Mouse (Mus musculus): Measurements from ENCODE around the gene Cd28.

GRCm38 (mm10) chr1:60771771-60772170, 55.2 kb downstream of the Cd28 start:
- TF ChIP-seq POLR2A (IDR thresholded peaks at IDR 0.05; ENCODE audit: insufficient read length, low read depth) (no peak), USF1 (IDR thresholded peaks at IDR 0.05; ENCODE audit: low read depth) (no peak), TCF12 (IDR thresholded peaks at IDR 0.05; ENCODE audit: insufficient read depth, poor library complexity, severe bottlenecking) (no peak), MYOG (IDR thresholded peaks at IDR 0.05; ENCODE audit: control insufficient read depth in 1 of 3, insufficient read depth in 1 of 3, insufficient read length in 2 of 3, low read depth in 2 of 3) (no peak), MYOD1 (IDR thresholded peaks at IDR 0.05; ENCODE audit: control insufficient read depth in 1 of 3, insufficient read length in 2 of 3, low read depth in 2 of 3) (no peak), MAX (IDR thresholded peaks at IDR 0.05; ENCODE audit: low read depth) (no peak), POLR2AphosphoS2 (IDR thresholded peaks at IDR 0.05; ENCODE audit: insufficient read length, low read depth) (no peak), E2F4 (IDR thresholded peaks at IDR 0.05; ENCODE audit: insufficient read depth) (no peak), CEBPB (IDR thresholded peaks at IDR 0.05; ENCODE audit: insufficient read depth, poor library complexity, severe bottlenecking) (no peak), TCF3 (IDR thresholded peaks at IDR 0.05; ENCODE audit: insufficient read length, low read depth) (no peak), SRF (IDR thresholded peaks at IDR 0.05; ENCODE audit: control insufficient read depth, insufficient read length, low read depth) (no peak)

All from myocyte (in vitro differentiated cells).